Mouse (Mus musculus): ENCODE data around the gene Cdk15.
A peak's percentile ranks its signal among the peaks of the same experiment; 100 is the strongest.

The Cdk15 gene

DNA sequence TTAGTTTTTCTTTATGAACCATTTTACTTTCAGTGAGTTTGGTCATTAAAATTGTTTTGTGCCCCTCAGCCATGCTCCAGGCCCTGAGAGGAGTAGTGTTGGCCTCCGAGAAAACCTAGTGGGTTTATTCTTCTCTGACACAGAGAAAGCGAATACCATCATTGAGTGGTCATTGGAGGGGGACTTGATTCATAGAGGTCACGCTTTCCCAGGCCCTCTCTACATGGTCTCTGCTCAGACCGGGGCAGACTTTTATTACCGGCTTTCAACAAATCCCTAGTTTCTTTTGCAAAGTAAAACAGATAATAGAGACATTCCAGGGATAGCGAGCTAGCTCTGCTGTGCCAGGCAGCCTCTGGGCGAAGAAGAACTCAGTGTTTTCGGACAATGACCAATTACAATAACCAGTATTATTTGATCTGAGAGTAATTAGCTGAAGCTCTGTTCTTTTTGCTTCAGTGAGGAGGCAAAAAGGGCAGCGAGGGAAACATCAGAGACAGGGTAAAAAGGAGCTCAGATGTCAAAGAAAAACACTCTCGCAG lies 70.2 kb downstream of the Cdk15 start:
- DNase-seq (ENCODE audit: low read depth) = no peak

DNA sequence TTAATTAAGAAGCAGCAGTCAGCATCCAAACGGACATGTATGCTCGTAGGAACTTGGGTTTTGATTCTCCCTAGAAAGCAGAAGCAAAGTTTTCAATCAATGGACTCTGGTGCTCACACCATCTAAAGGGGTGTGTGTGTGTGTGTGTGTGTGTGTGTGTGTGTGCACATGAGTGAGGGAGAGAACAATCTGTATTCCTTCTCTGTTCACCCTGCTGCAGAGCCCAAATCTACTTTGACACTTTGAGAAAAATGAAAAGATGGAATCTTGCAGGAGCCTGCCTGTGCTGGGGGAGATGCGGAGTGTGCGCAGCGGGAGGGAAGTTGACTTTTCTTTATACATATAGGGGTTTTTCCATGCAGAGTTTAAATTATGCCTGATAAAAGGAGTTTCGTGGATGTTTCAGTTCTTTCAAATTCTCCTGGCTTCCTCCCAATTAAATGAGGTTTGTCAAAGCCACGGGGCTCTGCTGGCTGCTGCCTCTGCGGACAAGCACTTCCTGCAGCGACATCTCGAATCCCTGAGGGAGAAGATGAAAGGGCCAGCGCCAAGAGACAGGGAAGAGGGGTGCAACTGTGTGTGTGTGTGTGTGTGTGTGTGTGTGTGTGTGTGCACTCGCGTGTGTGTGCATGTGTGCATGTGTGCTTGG lies 76.2 kb downstream of the Cdk15 start:
- no peak for DNase-seq (ENCODE audit: low read depth)

DNA sequence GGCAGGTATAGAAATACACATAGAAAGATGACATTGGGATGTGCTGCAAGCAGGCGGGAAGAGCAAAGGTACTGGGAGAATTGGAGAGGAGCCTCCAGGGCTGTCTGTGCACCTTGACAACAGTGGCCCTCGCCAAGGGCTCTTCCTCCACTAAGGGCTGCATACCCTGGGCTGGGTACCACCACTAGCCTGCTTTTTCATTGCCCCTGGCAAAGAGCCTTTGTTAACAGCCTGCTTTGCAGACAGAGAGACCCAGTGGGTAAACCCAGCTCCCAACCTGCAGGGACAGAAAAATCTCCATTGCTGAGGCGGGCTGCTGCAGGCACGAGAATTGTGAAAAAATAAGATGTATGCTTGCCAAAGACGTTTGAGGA lies 76.7 kb downstream of the Cdk15 start:
- no peak for DNase-seq (ENCODE audit: low read depth)

DNA sequence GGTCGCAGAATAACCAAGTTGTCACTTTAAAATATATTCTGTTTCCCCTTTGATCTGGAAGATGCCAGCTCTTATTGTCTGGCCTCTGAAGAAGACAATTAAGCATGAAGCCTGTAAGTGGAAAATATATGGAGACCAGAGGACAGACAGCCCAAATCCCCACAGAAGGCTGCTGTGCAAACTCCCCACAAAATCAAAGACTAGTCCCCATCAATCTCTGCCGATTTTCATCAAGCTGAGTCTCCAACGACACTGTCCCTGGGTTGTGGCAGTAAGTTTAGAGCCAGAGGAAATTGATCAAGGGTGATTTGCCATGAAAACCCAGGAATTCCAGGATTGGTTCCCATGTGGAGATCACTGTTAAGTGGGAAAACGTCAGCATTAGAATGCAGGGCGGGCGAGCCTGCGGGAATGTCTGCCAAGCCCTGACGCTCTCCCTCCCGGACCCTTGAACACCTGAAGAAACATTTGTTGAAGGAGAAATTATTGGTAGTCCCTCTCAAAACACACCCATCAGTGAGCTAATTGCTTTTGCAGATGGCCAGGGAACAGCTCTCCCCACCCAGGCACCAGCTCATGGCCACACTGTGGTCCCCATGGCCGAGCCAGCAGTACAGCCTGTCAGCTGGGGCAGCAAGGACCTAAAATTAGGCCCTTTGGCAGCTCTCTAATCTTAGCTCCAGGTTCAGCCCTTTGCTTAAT lies 77.3 kb downstream of the Cdk15 start:
- DNase-seq (ENCODE audit: low read depth) = no peak

DNA sequence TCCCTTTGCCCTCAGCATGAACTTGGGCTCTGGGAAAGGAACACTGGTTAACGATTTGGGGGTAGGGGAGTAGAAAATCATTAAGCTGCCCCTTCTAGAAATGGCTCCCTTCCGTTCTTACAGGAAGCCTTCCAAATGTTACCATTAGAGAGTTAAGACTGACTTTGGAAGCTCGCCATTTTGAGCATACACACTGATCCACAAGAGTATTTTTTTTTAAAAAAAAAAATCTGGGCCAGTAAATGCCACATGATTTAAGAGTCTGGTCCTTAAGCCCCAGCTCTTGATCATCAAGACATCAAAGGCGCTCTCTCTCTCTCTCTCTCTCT lies 77.8 kb downstream of the Cdk15 start:
- no peak for DNase-seq (ENCODE audit: low read depth)

DNA sequence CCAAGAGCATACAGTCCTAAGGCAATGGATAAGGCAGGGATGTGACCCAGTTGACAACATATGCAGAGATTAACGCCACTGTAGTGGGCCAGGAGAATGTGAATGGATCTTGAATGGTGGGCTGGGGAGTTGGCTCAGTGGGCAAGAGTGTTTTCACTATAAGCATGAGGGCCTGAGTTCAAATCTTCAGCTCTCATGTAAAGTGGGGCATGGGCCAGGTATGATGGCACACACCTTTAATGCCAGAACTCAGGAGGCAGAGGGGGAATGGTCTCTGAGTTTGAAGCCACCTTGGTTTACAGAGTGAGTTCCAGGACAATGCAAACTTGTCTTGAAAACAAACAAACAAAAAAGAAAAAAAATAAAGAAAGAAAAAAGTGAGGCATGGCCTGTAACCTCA lies 79.5 kb downstream of the Cdk15 start:
- DNase-seq (ENCODE audit: low read depth) = no peak

DNA sequence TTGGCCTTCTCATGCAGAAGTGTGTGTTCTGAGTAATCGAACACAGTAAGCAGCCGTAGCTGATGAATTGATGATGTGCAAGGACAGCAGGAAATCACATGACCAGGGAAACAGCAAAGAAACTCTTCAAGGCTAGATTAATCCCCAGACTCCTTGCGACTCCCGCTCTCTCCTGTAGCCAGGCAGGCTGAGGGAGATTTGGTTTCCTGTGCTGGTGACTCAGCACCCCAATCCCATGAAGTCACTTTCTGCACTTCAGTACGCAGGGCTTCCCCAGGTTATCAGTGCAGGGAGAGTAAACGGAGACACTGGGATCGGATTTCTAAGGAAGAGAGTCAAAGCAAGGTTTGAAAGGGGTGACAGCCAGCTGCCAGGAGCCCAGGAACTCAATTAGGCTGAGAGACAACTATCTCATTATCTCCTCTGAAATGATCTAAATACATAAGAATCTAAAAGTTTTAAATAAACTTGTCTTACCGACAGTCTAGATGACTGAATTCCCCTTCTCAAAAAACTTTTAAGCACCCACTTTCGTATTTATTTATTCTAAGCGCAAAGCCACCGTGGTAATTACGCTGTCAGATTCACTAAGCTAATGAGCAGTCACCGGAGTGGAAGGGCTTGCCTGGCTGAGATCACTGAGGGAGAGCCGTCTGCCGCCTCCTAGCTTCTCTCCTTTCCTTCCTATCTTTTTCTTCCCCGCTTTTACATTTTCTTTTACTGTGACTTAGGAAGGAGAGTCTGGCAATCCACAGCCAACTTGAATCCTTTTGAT lies 84.3 kb downstream of the Cdk15 start:
- peak; percentile 70 for DNase-seq (ENCODE audit: low read depth)

DNA sequence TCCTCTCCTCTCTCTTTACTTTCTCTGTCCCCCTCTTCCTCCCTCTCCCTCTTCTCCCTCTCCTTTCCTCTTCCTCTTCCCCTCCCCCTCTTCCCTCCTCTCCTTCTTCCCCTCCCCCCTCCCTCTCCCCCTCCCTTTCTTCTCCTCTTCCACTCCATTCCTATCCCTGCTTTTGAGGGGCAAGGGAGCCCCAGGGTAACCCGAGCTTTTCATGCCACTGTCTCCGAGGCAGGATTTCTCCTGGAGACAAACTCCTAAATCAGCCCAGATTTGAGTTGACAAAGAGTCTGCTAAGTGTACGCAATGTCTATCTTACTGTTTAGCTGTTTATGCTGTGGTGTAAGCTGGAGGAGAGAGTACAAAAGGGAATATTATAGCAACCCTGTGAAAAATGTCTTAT lies 85.0 kb downstream of the Cdk15 start:
- DNase-seq (ENCODE audit: low read depth) = no peak

DNA sequence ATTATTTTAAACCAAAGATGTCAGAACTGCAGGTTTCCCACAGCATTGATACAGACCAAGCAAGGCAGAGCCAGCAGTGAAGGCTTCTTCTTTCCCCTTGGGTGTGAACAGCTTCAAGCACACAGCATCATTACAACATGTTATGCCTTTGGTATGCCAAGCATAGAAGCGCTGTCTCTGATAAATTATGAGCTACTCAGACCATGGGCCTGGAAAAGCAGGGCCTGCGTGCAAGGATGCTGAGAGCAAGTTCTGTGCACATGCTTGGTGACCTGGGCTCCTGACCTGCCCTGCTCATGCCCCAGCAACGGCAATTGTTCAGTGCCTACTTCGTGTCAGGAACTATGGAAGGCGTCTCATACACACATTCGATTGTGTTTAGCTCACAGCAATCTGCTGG lies 85.4 kb downstream of the Cdk15 start:
- no peak for DNase-seq (ENCODE audit: low read depth)

DNA sequence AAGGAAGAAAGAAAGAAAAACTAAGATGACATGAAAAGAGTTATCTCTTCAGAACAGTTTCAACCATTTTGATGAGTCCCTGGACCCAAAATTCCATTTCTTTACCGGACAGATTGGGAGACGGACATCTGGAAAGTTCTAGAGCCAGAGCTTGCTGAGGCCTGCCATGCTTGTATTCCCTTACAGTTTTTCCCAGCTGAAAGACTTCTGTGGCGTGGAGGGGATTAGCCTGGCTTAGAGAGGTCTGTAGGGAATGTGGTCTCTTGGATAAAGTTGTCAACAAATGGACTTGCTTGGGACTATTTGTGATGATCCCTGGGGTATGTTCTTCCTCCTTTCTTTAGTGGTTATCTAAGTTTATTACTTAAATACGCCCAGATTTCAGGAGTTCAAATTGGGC lies 96.0 kb downstream of the Cdk15 start:
- DNase-seq (ENCODE audit: low read depth) = no peak

DNA sequence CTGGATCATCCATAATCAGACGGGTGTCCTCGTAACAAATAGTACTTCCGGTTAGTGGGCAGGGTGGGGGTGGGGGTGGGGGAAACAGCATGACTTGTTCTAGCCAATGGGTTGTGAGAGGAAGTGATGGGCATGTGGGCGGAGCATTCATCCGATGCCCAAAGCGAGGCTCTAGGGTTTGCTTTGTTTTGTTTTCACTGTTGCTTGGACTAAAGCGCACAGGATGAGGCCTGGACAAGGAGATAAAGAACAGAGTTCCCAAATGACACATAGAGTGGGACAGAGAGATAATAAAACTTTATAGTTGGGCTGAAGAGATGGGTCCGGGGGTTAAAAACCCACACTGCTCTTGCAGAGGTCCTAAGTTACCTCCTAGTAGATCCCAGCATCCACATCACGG lies 98.7 kb downstream of the Cdk15 start:
- DNase-seq (ENCODE audit: low read depth) = no peak

DNA sequence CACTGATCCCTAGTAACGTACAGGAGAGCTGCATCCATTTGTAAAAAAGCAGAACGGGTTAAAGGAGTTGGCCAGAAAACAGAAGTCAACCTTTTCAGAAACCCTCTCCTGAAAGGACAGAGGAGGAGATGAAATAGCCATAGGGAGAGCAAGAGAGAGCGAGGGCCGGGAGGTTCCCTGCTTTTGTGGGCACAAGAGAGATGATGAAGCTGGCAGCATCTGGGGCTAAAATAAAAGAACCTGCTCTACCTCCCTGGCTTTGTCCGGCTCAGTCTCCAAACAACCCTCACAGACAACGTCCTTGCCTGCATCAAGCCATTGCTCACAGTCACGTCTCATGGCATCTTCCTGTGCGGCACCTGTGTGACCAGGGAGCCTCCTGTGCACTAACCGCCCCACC lies 102.4 kb downstream of the Cdk15 start:
- no peak for DNase-seq (ENCODE audit: low read depth)

DNA sequence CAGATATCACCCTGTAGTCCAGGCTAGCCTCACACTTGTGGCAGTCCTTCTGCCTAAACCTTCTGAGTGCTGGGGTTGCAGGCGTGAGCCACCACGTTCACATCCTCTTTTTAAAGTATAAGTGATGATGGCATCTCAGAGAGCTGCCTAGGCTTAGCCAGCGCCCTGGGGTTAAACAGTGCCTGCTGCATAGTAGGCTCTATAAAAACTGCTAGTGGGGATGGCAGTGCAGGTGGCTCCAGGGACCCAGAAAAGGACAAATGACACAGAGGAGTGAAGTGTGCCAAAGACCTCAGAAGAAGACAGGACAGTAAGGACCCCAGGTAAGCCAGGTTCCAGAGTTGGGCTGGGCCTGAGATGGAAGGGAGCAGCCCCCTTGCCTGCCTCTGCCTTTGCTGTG lies 104.1 kb downstream of the Cdk15 start:
- DNase-seq (ENCODE audit: low read depth) = no peak

DNA sequence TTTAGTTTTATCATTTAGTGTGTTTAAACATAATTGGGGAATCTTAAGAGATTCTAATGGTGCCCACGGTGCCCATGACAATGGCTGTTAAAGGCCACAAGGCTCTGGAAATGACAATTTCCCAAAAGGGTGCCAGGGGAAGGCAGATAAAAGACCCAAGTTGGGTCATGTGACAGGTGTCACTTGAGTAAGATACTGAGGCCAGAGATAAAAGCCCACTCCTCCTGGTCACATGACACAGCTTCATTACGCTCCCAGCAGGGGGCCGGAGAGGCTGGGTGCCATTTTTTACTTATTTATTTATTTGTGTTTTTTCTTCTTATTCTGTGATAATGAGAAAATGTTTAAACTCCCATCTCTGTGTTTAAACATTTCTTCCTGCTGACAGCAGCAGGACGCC lies 104.8 kb downstream of the Cdk15 start:
- no peak for DNase-seq (ENCODE audit: low read depth)

DNA sequence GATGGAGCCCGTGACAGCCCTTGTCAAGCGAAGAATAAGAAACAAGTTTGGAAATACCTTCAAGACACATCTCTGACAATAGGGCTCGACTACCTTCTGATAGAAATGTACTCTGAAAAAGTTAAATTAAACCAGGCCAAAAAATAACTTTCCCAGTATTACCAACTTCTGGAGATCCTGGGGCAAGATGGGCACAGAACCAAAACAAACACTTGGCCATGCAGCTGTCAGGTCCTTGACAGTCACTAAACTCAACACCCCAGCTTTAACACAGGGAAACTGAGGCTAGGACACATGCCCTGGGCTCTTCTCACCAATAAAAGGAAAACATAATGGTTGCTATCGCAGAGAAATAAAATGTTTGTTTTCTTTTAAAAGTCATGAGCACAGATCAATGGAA lies 105.3 kb downstream of the Cdk15 start:
- DNase-seq (ENCODE audit: low read depth) = no peak

DNA sequence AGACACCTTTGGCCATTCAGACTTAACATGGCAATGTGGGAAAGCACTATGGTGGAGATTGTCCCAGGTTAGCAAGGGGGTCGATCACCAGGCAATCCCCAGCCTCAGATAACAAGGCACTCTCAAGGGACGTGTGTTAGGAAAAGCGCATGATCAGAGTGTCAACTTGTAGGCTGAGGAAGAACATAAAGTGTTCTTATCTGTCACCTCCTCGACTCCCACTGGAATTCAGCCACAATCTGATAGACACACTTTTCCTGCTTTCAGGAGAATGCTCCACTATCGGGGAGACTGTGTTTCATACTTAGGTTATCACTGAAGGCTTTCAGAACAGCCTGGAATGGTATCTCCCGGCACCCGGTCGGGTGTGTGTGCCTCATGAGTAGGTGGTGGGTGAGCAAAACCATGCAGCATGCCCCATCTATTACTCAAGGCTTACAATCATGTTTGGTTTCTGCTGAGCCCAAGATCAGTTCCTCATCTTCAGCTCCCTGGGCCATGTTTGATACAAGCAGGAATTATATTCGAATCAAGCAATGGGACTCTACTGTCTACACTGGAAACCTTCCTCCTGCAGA lies 107.8 kb downstream of the Cdk15 start:
- DNase-seq (ENCODE audit: low read depth) = no peak

DNA sequence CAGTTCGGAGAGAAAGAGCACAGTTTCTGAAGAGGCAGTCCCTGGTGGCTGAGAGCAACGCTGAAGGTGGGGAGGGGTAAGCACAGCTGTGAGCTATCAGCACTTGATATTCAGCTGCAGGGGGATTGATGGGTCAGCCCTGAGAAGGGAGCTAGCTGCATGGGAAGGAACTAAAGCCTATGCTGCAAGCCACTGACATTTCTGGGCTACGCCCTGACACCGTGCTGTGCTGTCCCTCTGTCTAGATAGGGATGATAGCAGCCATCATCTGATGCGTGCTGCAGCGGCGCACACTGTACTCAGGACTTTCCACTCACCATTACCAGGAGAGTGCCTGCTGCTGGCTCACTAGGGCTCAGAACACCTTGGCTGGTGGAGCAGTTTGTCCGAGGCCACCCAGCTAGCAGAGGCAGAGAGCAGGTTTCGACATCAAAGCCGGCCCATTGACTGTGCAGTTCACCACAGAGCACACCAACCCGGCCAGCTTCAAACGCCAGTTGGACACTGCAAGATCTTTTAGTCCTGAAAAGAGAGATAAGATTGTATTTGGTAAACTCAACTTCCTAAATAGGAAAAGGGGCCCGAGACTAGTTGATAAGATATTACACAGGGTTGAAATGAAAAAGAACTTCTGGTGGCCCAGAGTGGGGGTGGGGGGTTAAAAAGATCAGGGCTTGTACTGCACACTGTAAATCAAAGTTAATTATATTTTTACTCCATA lies 111.4 kb downstream of the Cdk15 start:
- DNase-seq (ENCODE audit: low read depth) = no peak

DNA sequence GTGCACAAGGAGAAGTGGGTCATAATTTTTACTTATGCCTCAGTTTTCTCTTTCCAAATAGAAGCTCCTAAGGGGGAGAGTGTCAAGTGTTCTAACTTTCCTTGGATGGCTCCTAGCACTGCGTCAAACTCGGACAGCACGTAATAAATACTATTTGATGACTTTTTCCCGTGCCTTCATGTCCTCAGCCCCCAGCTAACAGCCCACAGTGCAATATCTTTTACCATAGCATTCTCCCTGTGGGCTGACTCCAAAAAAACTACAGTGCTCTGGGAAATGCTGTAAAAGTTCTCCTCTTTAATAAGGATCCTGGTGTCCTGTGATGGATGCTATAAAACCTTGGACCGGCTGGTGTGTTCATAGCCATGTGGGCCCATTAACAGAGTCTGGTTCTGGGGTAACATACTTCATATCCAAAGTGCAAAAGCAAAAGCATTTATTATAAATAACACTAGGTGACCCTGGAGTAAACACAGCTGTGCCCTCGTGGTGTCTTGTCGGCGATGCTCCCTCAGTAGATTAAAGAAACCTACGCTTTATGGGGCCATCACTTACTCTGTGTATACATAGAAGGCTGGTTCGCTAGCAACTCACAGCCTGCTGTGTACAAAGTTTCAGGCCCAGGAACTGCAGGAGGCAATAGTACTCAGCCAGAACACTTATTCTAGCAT lies 112.1 kb downstream of the Cdk15 start:
- no peak for DNase-seq (ENCODE audit: low read depth)

DNA sequence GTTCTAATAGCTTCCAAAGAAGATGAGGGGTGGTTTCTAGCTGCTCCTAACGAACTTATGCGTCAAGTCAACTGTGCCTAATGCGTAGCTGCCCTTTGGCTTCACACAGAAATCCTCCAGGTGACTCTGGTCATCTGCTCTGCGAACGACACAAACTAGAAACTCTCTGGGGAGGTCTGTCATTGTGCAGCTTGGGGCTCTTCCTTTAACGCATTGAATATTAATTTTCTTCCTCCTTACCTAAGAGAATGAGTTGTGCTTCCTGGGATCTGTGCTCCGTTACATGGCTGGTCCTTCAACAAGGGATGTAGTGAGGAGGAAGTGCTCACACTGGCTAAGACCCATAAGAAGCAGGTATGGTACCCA lies 112.6 kb downstream of the Cdk15 start:
- no peak for DNase-seq (ENCODE audit: low read depth)

DNA sequence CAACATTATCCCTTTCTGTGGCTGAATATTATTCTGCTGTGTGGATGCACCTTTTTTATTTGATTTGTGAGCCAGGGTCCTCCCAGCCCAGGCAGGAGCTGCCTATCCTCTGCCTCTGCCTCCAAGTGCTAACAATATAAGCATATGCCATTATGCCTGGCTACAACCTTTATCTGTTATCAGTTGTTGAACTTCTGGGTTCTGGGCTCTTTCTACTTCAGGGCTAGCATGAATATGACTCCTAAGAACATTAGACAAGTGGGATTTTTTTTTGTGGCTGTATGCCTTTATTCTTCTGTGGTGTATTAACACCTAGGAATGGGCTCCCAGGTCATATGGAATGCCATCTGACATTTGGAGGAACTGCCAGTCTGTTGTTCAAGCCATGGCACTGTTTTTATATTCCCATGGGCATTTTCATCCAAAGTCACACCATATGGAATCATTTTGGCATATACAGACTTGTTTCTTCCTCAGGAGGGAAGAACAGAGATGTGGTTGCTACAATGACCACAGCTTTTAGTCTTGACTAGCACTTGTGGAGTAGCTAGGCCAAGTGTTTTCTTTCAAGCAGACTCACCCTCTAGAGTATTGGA lies 113.7 kb downstream of the Cdk15 start:
- DNase-seq (ENCODE audit: low read depth) = no peak

DNA sequence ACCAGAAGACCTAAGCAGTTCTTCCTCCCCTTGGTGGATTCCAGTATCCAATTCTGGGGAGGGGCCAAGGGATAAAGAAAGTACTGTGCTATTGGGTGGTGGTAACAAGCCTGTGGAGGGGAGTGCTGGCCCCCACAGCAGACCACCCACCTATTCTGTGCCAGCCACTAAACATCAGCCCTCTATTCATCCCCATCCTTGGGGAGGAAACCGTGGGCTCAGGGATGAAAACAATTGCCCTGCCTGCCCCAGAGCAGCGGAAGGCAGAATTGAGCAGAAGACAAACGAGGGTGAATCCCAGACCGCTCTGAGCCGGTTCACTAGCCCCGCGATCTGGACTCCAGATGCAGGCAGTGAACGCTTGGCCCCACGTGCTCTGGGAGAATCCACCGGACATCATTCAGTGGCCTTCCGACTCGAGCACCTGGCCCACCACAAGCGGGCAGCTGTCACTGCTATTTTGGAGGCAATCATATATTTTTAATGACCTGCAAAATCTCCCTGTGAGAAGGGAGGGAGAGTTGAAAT lies 119.4 kb downstream of the Cdk15 start:
- DNase-seq (ENCODE audit: low read depth) = no peak

Measured in NIH3T3 (cell line).